Mouse (Mus musculus): ENCODE measurements around the gene Lce1d. TPM values are rescaled to one million over a fixed set of nuclear protein-coding genes. Genes with fewer than 3 reads are reported as not detected.
"Not testable (repeated sequence)": the region's sequence is repeated elsewhere in the genome, so short reads cannot be mapped to it uniquely, and the experiment has no call there.

Gene Lce1d
- not detected in 2 replicates for polyA plus RNA-seq (2016; fragmentation: Nextera tagmentation; extraction: Ambion mirVana)

DNA sequence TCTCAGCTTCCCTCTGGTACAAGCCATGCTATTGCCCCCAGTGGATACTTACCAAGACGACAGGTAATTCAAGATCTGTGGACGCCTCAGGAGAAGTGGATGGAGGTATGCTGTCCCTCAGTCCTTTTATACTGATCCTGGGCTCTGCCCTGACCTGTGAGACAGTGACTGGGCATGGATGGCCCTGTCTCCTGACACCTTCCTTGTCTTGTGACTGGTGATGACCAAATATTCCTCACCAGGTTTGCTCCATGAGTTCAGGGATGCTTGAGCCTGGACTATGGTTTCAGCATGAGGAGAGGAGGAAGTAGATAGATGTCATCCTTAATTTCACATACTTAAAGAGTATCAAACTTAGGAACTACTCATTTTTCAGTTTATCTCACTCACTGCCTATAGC lies at the start of gene Lce1d:
Gene Lce1d (minus strand): TSS at position 101 of the 400 bp plus-strand sequence.
- H3K36me3 ChIP-seq, result no peaks in the 10 kb centered on the region
- no peak for ATAC-seq (ENCODE audit: low FRiP score, low read depth)
- no peak within 1 kb of the TSS for H3K4me2 ChIP-seq (replicated peaks)
- 62% methylated on average over 2 of the region's 2 CpGs for WGBS
- no peak within 1 kb of the TSS for H3K4me3 ChIP-seq
- H3K9ac ChIP-seq, result no peak within 1 kb of the TSS
- no peaks in the 10 kb centered on the region for H3K27me3 ChIP-seq (replicated peaks)
- H3K27ac ChIP-seq, result no peak within 1 kb of the TSS
- no peaks in the 10 kb centered on the region for H3K9me3 ChIP-seq
- H3K4me1 ChIP-seq, result no peaks in the 10 kb centered on the region

DNA sequence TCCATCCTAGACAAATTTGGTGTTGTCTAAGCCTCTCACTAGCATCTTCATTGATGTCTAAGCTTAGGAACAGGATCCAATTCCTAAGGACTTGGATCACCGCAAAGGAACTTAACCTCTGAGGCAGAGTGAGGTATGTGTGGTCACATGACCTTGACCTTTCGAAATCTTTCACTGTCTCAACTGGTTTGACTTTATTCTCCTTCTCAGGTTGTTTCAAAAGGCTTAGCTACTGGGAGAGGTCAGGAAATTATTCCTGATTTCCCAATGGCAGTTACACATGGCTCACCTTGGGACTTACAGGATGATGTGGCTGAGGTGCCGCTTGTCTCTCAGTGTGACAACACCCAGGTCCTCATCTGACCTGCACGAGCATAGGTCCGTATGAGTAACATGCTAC lies 35.6 kb upstream of the Lce1d start:
- no peak for ATAC-seq (ENCODE audit: low FRiP score, low read depth)
- 91% methylated on average over 5 of the region's 5 CpGs for WGBS

DNA sequence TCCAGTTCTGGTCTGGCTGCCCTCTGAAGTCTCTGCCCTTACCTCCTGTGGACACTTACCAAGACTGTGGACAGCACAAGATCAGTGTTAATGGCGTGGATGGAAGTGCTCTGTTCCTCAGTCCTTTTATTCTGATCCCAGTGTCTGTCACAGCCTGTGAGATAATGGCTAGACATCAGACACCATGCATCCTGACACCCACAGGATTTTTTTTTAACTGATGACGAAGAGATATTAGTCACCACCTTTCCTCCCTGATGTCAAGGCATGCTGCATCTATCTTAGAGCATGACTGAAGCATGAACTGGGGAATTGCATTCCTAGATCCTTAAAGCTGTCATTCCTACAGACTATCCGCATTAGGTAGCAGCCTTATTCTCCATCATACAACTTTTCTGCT lies 33.2 kb upstream of the Lce1d start, which contains the start of gene Lce1f:
Gene Lce1f (minus strand): TSS at position 101 of the 400 bp plus-strand sequence.
- 83% methylated on average over 3 of the region's 3 CpGs for WGBS
- no peak for ATAC-seq (ENCODE audit: low FRiP score, low read depth)
- Histone ChIP-seq H3K27ac (no peak within 1 kb of the TSS), H3K4me1 (no peaks in the 10 kb centered on the region), H3K4me3 (no peak within 1 kb of the TSS), H3K9me3 (no peaks in the 10 kb centered on the region), H3K27me3 (replicated peaks) (no peaks in the 10 kb centered on the region), H3K9ac (no peak within 1 kb of the TSS), H3K36me3 (no peaks in the 10 kb centered on the region), H3K4me2 (replicated peaks) (no peak within 1 kb of the TSS)

More for the DNA sequence above, 35.6 kb upstream of the Lce1d start:
- Histone ChIP-seq H3K27ac (no peak overlapping the region), H3K4me1 (no peaks in the 10 kb centered on the region), H3K4me2 (replicated peaks) (no peak overlapping the region), H3K9ac (no peak overlapping the region), H3K4me3 (no peak overlapping the region), H3K27me3 (replicated peaks) (no peaks in the 10 kb centered on the region), H3K9me3 (no peaks in the 10 kb centered on the region), H3K36me3 (no peaks in the 10 kb centered on the region)

DNA sequence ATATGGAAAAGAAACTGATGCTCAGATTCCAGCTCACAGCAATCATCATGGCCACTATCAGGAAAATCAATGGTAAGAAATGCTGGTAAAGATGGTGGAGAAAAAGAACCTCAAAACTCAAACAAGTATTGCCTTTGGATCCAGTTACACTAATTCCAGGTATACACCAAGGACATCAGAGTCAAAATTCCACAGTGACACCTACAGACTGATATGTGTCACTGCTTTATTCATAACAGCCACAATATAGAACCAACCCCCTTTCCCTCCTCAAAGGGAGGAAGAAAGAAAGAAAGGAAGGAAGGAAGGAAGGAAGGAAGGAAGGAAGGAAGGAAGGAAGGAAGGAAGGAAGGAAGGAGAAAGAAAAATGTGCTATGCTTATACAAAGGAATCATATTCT lies 28.1 kb upstream of the Lce1d start:
- ATAC-seq (ENCODE audit: low FRiP score, low read depth), result no peak
- H3K27ac ChIP-seq, result no peak overlapping the region
- no peaks in the 10 kb centered on the region for H3K36me3 ChIP-seq
- no peak overlapping the region for H3K4me3 ChIP-seq
- no peak overlapping the region for H3K4me2 ChIP-seq (replicated peaks)
- no peaks in the 10 kb centered on the region for H3K27me3 ChIP-seq (replicated peaks)
- no peaks in the 10 kb centered on the region for H3K4me1 ChIP-seq
- no peak overlapping the region for H3K9ac ChIP-seq
- H3K9me3 ChIP-seq, result no peaks in the 10 kb centered on the region

DNA sequence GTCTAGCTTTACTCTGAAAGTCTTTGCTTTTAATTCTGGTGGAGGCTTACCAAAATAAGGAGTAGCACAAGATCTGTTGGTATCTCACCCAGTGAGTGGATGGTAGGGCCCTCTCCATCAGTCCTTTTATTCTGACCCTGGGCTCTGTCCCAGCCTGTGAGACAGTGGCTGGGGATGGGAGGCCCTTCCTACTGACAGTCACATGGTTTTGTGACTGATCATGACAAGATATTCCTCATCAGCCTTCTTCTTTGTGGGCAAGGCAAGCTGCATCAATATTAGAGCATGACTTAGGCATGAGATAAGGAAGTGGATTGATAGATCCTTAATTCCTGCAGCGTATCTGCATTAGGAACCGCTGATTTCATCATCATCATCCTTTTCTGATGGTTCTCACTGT lies 22.0 kb upstream of the Lce1d start, which contains the start of gene Lce1e:
Gene Lce1e (minus strand): TSS at position 101 of the 400 bp plus-strand sequence.
- Histone ChIP-seq H3K9me3 (no peaks in the 10 kb centered on the region), H3K36me3 (no peaks in the 10 kb centered on the region), H3K27ac (no peak within 1 kb of the TSS), H3K4me1 (no peaks in the 10 kb centered on the region), H3K27me3 (replicated peaks) (no peaks in the 10 kb centered on the region), H3K9ac (no peak within 1 kb of the TSS), H3K4me2 (replicated peaks) (no peak within 1 kb of the TSS), H3K4me3 (no peak within 1 kb of the TSS)
- 83% methylated on average over 2 of the region's 2 CpGs for WGBS
- no peak for ATAC-seq (ENCODE audit: low FRiP score, low read depth)

DNA sequence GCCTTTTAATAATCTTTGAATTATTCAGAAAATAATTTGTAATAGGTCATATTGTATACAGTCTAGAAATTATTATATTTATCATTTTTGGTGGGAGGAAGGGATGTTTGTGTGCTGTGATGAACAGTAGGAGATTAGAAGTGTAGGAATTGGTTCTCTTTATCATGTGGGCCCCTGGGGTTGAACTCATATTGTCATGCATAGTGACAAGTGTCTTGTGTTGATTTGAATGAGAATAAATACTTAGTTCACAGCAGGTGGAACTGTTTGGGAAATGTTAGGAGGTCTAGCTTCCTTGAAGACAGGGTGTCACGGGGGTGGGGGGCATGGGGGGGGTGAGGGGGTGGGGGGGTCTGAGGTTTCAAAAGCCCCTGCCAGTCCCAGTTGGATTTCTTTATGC lies 7.6 kb upstream of the Lce1d start:
- H3K27ac ChIP-seq, result no peak overlapping the region
- H3K4me2 ChIP-seq (replicated peaks), result no peak overlapping the region
- H3K9me3 ChIP-seq, result no peaks in the 10 kb centered on the region
- H3K36me3 ChIP-seq, result no peaks in the 10 kb centered on the region
- H3K4me1 ChIP-seq, result no peaks in the 10 kb centered on the region
- ATAC-seq (ENCODE audit: low FRiP score, low read depth), result no peak
- no peaks in the 10 kb centered on the region for H3K27me3 ChIP-seq (replicated peaks)
- H3K4me3 ChIP-seq, result no peak overlapping the region
- WGBS, result 17% methylated on average over 1 of the region's 1 CpGs
- H3K9ac ChIP-seq, result no peak overlapping the region

DNA sequence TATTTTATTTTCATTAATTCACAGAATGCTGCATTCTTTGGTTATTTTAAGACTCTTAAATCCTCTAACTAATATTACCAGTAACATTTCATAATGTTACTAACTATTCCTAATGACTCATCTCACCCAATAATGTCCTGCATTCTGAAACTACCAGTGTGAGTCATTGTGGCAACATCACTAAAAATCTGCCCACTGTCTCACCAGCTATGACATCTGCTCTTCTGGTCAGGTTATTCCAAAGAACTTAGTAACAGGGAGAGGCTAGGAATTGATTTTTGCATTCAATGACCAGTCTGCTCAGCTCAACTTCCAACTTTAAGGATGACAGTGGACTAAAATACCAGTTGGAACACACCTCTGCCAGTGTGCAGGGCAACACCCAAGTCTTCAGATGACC lies 4.7 kb upstream of the Lce1d start:
- Histone ChIP-seq H3K4me3 (no peak overlapping the region), H3K4me2 (replicated peaks) (no peak overlapping the region), H3K27ac (no peak overlapping the region), H3K4me1 (no peaks in the 10 kb centered on the region), H3K27me3 (replicated peaks) (no peaks in the 10 kb centered on the region), H3K9me3 (no peaks in the 10 kb centered on the region), H3K9ac (no peak overlapping the region), H3K36me3 (no peaks in the 10 kb centered on the region)
- no peak for ATAC-seq (ENCODE audit: low FRiP score, low read depth)

DNA sequence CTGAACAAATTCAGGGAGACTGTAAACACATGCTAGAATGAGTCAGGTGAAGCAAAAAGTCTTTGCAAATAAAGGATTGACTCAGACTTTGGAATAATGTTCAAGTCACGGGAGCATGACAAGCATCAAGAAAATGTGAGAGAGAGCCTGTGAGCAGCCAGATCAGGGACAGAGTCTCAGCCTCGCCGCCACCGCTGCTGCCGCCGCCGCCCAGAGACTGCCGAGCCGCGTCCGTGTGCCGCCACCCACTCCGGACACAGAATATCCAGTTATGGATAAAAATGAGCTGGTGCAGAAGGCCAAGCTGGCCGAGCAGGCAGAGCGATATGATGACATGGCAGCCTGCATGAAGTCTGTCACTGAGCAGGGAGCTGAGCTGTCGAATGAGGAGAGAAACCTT lies 2.1 kb upstream of the Lce1d start:
- 84% methylated on average over 16 of the region's 16 CpGs for WGBS
- not testable (repeated sequence) for H3K36me3 ChIP-seq; H3K4me2 ChIP-seq (replicated peaks); H3K9me3 ChIP-seq; ATAC-seq (ENCODE audit: low FRiP score, low read depth); H3K27ac ChIP-seq; H3K9ac ChIP-seq; H3K27me3 ChIP-seq (replicated peaks); H3K4me1 ChIP-seq; H3K4me3 ChIP-seq

DNA sequence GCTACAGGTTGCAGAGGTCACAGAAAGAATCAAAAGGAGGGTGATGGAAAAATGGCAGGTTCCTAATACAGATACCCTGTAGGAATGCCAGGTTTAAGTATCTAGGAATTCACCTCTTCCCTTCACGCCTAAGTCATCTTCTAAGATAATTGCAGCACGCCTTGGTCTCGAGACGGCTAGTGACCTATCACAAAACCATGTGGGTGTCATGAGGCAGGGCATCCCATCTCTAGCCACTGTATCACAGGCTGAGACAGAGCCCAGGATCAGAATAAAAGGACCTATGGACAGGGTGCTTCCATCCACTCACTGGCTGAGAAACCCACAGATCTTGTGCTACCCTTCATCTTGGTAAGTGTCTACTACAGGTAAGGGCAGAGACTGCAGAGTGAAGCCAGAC lies 8.1 kb downstream of the Lce1d start, which contains the start of gene Lce1c:
Gene Lce1c (plus strand): TSS at position 301 of the 400 bp plus-strand sequence.
- Histone ChIP-seq H3K4me3 (no peak within 1 kb of the TSS), H3K27me3 (replicated peaks) (no peaks in the 10 kb centered on the region), H3K4me1 (no peaks in the 10 kb centered on the region), H3K4me2 (replicated peaks) (no peak within 1 kb of the TSS), H3K9me3 (no peaks in the 10 kb centered on the region), H3K27ac (no peak within 1 kb of the TSS), H3K9ac (no peak within 1 kb of the TSS), H3K36me3 (no peaks in the 10 kb centered on the region)
- WGBS, result 91% methylated on average over 4 of the region's 4 CpGs
- ATAC-seq (ENCODE audit: low FRiP score, low read depth), result no peak

DNA sequence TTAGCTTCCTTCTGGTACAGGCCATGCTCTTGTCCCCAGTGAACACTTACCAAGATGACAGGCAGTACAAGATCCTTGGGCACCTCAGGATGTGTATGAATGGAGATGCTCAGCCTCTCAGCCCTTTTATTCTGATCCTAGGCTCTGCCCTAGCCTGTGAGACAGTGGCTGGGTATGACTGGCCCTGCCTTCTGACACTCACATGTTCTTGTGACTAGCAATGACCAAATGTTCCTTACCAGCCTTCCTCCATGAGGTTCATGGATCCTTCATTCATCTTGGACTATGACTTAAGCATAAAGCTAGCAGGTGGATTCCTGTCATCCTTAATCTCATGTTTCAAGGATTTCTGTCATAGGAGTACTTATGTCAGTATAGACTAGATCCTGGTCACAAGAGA lies 16.8 kb downstream of the Lce1d start, which contains the start of gene Lce1a2:
Gene Lce1a2 (minus strand): TSS at position 101 of the 400 bp plus-strand sequence.
- Histone ChIP-seq H3K27ac (no peak within 1 kb of the TSS), H3K4me3 (no peak within 1 kb of the TSS), H3K27me3 (replicated peaks) (no peaks in the 10 kb centered on the region), H3K4me2 (replicated peaks) (no peak within 1 kb of the TSS), H3K9ac (no peak within 1 kb of the TSS), H3K36me3 (no peaks in the 10 kb centered on the region), H3K4me1 (no peaks in the 10 kb centered on the region), H3K9me3 (no peaks in the 10 kb centered on the region)
- ATAC-seq (ENCODE audit: low FRiP score, low read depth), result no peak

DNA sequence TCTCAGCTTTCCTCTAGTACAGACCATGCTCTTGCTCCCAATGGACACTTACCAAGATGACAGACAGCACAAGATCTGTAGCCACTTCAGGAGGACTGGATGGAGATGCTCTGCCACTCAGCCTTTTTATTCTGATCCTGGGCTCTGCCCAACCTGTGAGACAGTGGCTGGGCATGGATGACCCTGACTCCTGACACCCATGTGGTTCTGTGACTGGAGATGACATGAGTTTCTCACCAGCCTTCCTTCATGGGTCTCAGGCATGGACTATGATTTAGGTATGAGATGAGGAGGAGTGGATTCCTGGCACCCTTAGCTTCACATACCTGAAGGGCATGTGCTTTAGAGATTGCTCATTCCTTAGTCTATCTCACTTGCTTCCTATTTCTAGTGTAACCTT lies 30.2 kb downstream of the Lce1d start, which contains the start of gene Lce1b:
Gene Lce1b (minus strand): TSS at position 101 of the 400 bp plus-strand sequence.
- H3K4me2 ChIP-seq (replicated peaks), result no peak within 1 kb of the TSS
- H3K4me3 ChIP-seq, result no peak within 1 kb of the TSS
- ATAC-seq (ENCODE audit: low FRiP score, low read depth), result no peak

DNA sequence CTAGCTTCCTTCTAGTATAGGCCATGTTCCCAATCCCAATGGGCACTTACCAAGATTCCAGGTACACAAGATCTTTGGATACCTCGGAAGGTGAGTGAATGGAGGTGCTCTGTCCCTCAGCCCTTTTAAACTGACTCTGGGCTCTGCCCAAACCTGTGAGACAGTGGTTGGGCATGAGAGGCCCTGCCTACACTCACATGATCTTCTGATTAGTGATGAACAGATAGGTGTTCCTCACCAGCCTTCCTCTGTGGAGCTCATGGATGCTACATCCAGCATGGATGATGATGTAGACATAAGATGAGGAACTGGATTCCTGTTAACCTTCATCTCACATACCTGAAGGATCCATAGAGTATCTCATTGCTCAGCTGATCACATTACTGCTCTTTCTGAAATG lies 38.8 kb downstream of the Lce1d start, which contains the start of gene Lce1a1:
Gene Lce1a1 (minus strand): TSS at position 101 of the 400 bp plus-strand sequence.
- Histone ChIP-seq H3K27ac (no peak within 1 kb of the TSS), H3K4me2 (replicated peaks) (no peak within 1 kb of the TSS), H3K4me1 (no peaks in the 10 kb centered on the region), H3K4me3 (no peak within 1 kb of the TSS), H3K36me3 (no peaks in the 10 kb centered on the region), H3K9me3 (no peaks in the 10 kb centered on the region), H3K9ac (no peak within 1 kb of the TSS), H3K27me3 (replicated peaks) (no peaks in the 10 kb centered on the region)
- no peak for ATAC-seq (ENCODE audit: low FRiP score, low read depth)
- 90% methylated on average over 1 of the region's 1 CpGs for WGBS

More for the DNA sequence above, 30.2 kb downstream of the Lce1d start, which contains the start of gene Lce1b:
- Histone ChIP-seq H3K4me1 (no peaks in the 10 kb centered on the region), H3K9me3 (no peaks in the 10 kb centered on the region), H3K36me3 (no peaks in the 10 kb centered on the region), H3K27ac (no peak within 1 kb of the TSS), H3K27me3 (replicated peaks) (no peaks in the 10 kb centered on the region), H3K9ac (no peak within 1 kb of the TSS)

DNA sequence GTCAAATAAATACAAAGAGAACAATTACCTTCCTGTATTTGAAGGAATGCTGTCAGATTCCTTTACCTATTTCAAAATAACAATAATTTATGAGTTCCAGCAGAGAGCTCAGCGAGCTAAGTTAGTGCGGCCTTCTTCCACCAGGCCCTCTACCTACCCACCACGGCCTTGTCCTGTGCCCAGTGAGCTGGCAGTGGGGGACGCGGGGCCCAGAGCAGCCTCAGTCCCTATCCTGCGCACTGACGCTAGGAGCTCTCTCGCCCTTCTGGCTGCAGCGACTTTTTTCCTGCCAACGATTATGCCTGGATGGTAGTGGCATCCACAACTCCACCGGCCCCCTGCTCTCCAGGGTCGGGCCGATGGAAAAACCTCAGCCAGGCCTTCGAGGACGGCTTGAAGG lies 47.2 kb downstream of the Lce1d start:
- ATAC-seq (ENCODE audit: low FRiP score, low read depth), result no peak
- H3K27ac ChIP-seq, result no peak overlapping the region
- WGBS, result 93% methylated on average over 15 of the region's 15 CpGs

More for the DNA sequence above, 47.2 kb downstream of the Lce1d start:
- Histone ChIP-seq H3K36me3 (no peaks in the 10 kb centered on the region), H3K9ac (no peak overlapping the region), H3K4me2 (replicated peaks) (no peak overlapping the region), H3K4me3 (no peak overlapping the region), H3K9me3 (no peaks in the 10 kb centered on the region), H3K27me3 (replicated peaks) (no peaks in the 10 kb centered on the region), H3K4me1 (no peaks in the 10 kb centered on the region)

All from neural tube, embryonic 12.5 days (tissue).